Mouse (Mus musculus) stomach, postnatal 0 days (tissue): Measurements from ENCODE around the gene Mcam. TPM values are rescaled to one million over a fixed set of nuclear protein-coding genes. Genes with fewer than 3 reads are reported as not detected.
A peak's percentile ranks its signal among the peaks of the same experiment; 100 is the strongest.

Experiments used
- ATAC-seq: fragments of 200-750 bp; cut with Nextera tagmentation; 2 replicates; pipeline ENCODE4 v1.8.0; 2017; ENCODE audit not compliant: low FRiP score, low TSS enrichment
- DNase-seq: peaks from one replicate; pipeline ENCODE4 v3.0.0-alpha.2; 2016; ENCODE audit warnings: low spot score
- H3K27ac ChIP-seq: fragments of 300-500 bp; sonication (generic); replicated peaks from 2 replicates; pipeline ENCODE4 v1.5.1; 2014; ENCODE audit warnings: mild to moderate bottlenecking, control low read depth
- H3K27me3 ChIP-seq: fragments of 300-500 bp; sonication (generic); 2 replicates; pipeline ENCODE4 v1.6.1; 2014; ENCODE audit warnings: low read length; ENCODE audit not compliant: control insufficient read depth, insufficient read depth
- H3K36me3 ChIP-seq: fragments of 300-500 bp; sonication (generic); 2 replicates; pipeline ENCODE4 v1.6.1; 2014; ENCODE audit warnings: low read length, mixed read lengths; ENCODE audit not compliant: control insufficient read depth, insufficient read depth
- H3K4me1 ChIP-seq: fragments of 300-500 bp; sonication (generic); replicated peaks from 2 replicates; pipeline ENCODE4 v1.6.1; 2014; ENCODE audit warnings: antibody characterized with exemption; ENCODE audit not compliant: control insufficient read depth, insufficient read depth
- H3K4me2 ChIP-seq: fragments of 300-500 bp; sonication (generic); replicated peaks from 2 replicates; pipeline ENCODE4 v1.6.1; 2014; ENCODE audit warnings: low read depth, mild to moderate bottlenecking, control low read depth, moderate library complexity
- H3K4me3 ChIP-seq: fragments of 300-500 bp; sonication (generic); 2 replicates; pipeline ENCODE4 v1.5.1; 2014; ENCODE audit warnings: low read depth, low read length, control low read depth
- H3K9ac ChIP-seq: fragments of 300-500 bp; sonication (generic); 2 replicates; pipeline ENCODE4 v1.6.1; 2014; ENCODE audit warnings: mild to moderate bottlenecking, low read length, control low read depth, mixed read lengths
- H3K9me3 ChIP-seq: fragments of 300-500 bp; sonication (generic); 2 replicates; pipeline ENCODE4 v1.6.1; 2016; ENCODE audit warnings: low read length; ENCODE audit not compliant: control insufficient read depth
- CTCF ChIP-seq: IDR thresholded peaks from 2 replicates; pipeline ENCODE4 v1.5.1; 2016; ENCODE audit warnings: antibody characterized with exemption, low read depth, mild to moderate bottlenecking, moderate library complexity
- EP300 ChIP-seq: optimal IDR thresholded peaks from 2 replicates; pipeline ENCODE3; 2016; ENCODE audit warnings: antibody characterized with exemption
- WGBS: fragments of 180-500 bp; shearing (Covaris S2); extraction: QIAGEN DNeasy Blood & Tissue Kit; methylation state at CpG from one replicate; pipeline ENCODE4 v1.1.7; 2014; 5-methylcytosine and 5-hydroxymethylcytosine counted together
- polyA plus RNA-seq: library from polyadenylated mRNA; unstranded; fragments of >200 nt; fragmentation: Nextera tagmentation; extraction: Ambion mirVana; gene quantifications from 2 replicates; pipeline ENCODE4 v1.2.1, GENCODE M21; 2015

Mcam gene
- polyA plus RNA-seq, 1 experiment from 2014 or later, result 44.5 TPM

DNA sequence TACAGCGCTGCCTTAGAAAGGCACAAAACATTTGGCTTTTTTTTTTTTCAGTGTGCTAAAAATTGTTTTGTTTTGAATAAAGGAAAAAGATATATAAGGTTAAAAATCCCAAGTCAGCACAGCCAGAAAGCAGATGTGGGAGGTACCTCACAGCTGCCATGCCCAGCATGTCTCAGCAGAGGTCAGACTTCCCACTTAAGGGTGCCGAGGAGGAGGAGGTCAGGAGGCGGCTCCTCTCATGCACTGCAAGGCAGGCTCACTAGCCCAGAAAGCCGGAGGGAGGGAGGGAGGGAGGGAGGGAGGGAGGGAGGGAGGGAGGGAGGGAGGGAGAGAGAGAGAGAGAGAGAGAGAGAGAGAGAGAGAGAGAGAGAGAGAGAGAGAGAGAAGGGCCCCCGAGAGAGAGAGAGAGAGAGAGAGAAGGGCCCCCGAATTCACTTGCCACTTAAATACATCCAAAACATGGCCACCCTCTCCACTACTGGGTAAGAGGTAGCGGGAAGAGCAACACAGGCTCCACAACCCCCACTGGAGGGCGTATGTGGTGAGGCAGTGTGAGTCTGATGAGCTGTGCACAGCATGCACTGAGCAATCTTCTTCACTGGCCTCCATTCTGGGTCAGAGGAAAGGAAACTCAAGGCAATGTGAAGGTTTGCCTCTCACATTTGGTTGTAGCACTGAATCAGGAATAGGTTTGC lies 9.9 kb downstream of the Mcam start:
- no peak overlapping the region for H3K4me2 ChIP-seq
- peak overlapping the region; percentile 58; the same call in 1 of the 2 replicates for H3K27ac ChIP-seq
- H3K9me3 ChIP-seq, result no peaks in the 10 kb centered on the region
- WGBS, result 49% methylated on average over 5 of the region's 8 CpGs
- TF ChIP-seq EP300, result no peak
- TF ChIP-seq CTCF, result peak; percentile 59
- ATAC-seq (peak; percentile 68; the same call in 1 of the 2 replicates), DNase-seq (no peak)
- no peak overlapping the region for H3K4me3 ChIP-seq
- no peaks in the 10 kb centered on the region; the same call in 1 of the 2 replicates for H3K4me1 ChIP-seq
- no peaks in the 10 kb centered on the region for H3K27me3 ChIP-seq
- H3K9ac ChIP-seq, result no peak overlapping the region
- 0 out of 2 replicates have a peak, but pooled peaks cover 2% of the 10 kb centered on the region for H3K36me3 ChIP-seq

DNA sequence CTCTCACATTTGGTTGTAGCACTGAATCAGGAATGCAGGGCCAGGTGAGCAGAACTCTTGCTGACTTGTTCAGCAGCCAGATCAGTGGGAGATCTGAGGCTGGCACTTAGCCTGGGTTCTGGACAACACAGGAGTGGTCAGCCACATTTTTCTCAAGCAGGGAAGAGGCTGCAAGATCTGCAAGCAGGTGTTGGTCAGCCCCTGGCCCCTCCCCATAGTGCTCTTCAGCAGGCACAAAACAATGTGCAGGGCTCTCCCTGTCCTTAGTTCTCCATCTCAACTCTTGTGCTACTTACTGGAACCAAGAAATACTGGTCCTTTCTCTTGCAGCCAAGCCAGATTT lies 10.4 kb downstream of the Mcam start:
- no peak overlapping the region for H3K4me2 ChIP-seq
- TF ChIP-seq EP300 (no peak), CTCF (no peak)
- no peak overlapping the region for H3K9ac ChIP-seq
- ATAC-seq, result no peak
- no peaks in the 10 kb centered on the region for H3K27me3 ChIP-seq
- H3K36me3 ChIP-seq, result 0 out of 2 replicates have a peak, but pooled peaks cover 2% of the 10 kb centered on the region
- DNase-seq, result no peak
- H3K9me3 ChIP-seq, result no peaks in the 10 kb centered on the region
- H3K4me3 ChIP-seq, result no peak overlapping the region
- no peaks in the 10 kb centered on the region; the same call in 1 of the 2 replicates for H3K4me1 ChIP-seq
- peak overlapping the region; percentile 58; the same call in 1 of the 2 replicates for H3K27ac ChIP-seq

DNA sequence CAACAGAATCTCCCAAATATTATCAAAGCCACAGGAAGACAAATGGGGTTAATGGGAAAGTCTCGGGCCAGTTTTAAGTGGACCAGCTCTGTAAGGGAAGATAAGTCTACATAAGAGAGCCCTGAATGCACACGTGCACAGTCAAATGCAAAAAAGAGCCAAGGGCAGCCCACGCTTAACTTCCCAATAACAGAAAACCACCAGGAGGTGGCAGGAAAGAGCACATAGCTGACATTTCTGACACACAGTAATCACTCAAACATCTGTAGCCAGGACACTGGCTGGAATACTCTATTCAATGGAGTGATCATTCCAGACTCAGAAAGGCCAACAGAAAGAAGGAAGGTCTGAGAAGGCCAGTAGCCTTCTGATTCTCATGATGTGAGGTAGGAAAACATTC lies 13.0 kb downstream of the Mcam start:
- H3K27ac ChIP-seq, result no peak overlapping the region
- WGBS, result 46% methylated on average over 3 of the region's 3 CpGs
- H3K9me3 ChIP-seq, result no peaks in the 10 kb centered on the region
- no peak overlapping the region for H3K4me3 ChIP-seq
- ATAC-seq (no peak), DNase-seq (no peak)
- 0 out of 2 replicates have a peak, but pooled peaks cover 6% of the 10 kb centered on the region for H3K36me3 ChIP-seq
- H3K9ac ChIP-seq, result no peak overlapping the region
- no peak overlapping the region for H3K4me2 ChIP-seq
- H3K4me1 ChIP-seq, result no peaks in the 10 kb centered on the region
- no peaks in the 10 kb centered on the region for H3K27me3 ChIP-seq
- TF ChIP-seq CTCF (peak; percentile 68), EP300 (no peak)

DNA sequence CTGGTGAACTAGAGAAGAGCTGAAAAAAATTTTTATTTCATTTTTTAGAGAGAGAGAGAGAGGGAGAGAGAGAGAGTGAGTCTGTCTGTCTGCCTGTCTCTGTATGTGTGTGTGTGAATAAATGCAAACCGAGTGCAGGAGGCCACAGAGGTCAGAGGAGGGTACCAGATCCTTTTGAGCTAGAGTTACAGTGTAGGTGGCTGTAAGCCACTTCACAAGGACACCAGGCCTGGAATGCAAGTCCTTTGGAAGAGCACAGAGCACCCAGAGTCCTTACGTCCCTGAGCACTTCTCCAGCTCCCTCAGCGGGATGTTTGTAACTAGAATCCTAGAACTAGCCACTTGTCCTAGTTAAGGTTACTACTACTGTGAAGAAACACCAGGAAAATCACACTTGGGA lies 25.6 kb downstream of the Mcam start:
- H3K27ac ChIP-seq, result no peak overlapping the region
- H3K9me3 ChIP-seq, result no peaks in the 10 kb centered on the region
- WGBS, result 76% methylated on average over 3 of the region's 3 CpGs
- DNase-seq (no peak), ATAC-seq (no peak)
- TF ChIP-seq CTCF (no peak), EP300 (no peak)
- no peak overlapping the region for H3K9ac ChIP-seq
- H3K4me1 ChIP-seq, result no peaks in the 10 kb centered on the region
- H3K36me3 ChIP-seq, result peaks cover 17% of the 10 kb centered on the region
- no peaks in the 10 kb centered on the region for H3K27me3 ChIP-seq
- no peak overlapping the region for H3K4me3 ChIP-seq
- H3K4me2 ChIP-seq, result no peak overlapping the region

DNA sequence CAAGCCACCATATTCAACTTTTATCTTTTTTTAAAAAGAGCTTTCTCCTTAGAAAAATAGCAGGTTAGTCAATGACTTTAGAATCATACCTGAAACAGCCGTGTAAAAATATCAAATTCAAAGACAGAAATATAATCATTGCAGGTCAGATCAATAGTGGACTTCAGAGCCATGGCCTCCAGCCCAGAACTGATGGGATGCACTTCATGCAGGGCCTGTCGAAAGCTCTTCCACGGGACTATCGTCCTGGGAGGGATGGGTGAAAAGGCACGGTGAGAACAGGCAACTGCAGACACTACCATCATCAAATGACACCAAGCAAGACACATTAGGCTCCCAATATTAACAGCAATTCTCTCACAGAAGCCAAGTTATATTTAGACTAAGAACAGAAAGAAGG lies 34.7 kb downstream of the Mcam start:
- WGBS, result 79% methylated on average over 5 of the region's 5 CpGs
- Histone ChIP-seq H3K4me3 (no peak overlapping the region), H3K4me1 (no peaks in the 10 kb centered on the region), H3K4me2 (no peak overlapping the region), H3K9ac (no peak overlapping the region), H3K36me3 (peaks cover 9% of the 10 kb centered on the region), H3K9me3 (no peaks in the 10 kb centered on the region), H3K27ac (no peak overlapping the region), H3K27me3 (no peaks in the 10 kb centered on the region)
- no peak for DNase-seq
- TF ChIP-seq CTCF, result no peak
- TF ChIP-seq EP300, result no peak
- no peak for ATAC-seq

DNA sequence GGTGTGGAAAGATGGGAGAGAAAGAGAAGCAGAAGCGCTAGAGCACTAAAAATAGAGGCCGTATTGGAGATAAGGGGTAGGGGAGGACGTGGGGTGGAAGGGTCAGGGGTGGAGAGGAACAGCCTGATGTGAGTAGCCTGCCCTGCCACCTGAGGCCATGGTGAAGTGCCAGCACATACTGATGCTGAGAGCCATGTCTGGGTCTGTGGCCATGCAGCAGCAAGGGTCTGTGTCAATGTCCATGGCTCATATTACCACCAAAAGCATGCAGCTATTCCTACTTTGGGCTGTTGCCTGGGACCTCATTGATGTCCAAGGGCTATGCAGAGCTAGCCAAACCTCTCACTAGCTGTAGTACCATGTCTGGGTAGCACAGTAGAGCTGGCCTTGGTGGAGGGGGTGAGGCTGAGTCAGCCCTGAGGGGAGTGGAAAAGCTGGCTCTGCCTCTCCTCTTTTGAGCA lies 36.5 kb downstream of the Mcam start:
- WGBS, result 82% methylated on average over 3 of the region's 3 CpGs
- Histone ChIP-seq H3K4me3 (no peak overlapping the region), H3K9me3 (no peaks in the 10 kb centered on the region), H3K36me3 (peaks cover 7% of the 10 kb centered on the region), H3K27ac (no peak overlapping the region), H3K4me1 (no peaks in the 10 kb centered on the region), H3K27me3 (no peaks in the 10 kb centered on the region), H3K4me2 (no peak overlapping the region), H3K9ac (no peak overlapping the region)
- TF ChIP-seq CTCF (no peak), EP300 (no peak)
- peak; percentile 42; the same call in 1 of the 2 replicates for ATAC-seq
- no peak for DNase-seq
